Mouse (Mus musculus): Measurements from ENCODE around the gene Sstr3.

- no peak for TF ChIP-seq CTCF (IDR thresholded peaks at IDR 0.05)
- TF ChIP-seq EP300 (IDR thresholded peaks at IDR 0.05), result no peak
Measured at GRCm38 (mm10) chr15:78535723-78536421, 8.6 kb downstream of the Sstr3 start.
